Mouse (Mus musculus) intestine, postnatal 0 days (tissue): ENCODE data around the gene 1700023F06Rik. TPM values are rescaled to one million over a fixed set of nuclear protein-coding genes. Genes with fewer than 3 reads are reported as not detected.

Source experiments
- ATAC-seq: fragments of 200-750 bp; cut with Nextera tagmentation; 2 replicates; pipeline ENCODE4 v1.8.0; 2017; ENCODE audit warnings: mild to moderate bottlenecking, moderate TSS enrichment, moderate library complexity
- H3K27ac ChIP-seq: fragments of 300-500 bp; sonication (generic); 2 replicates; pipeline ENCODE4 v1.5.1; 2014; ENCODE audit warnings: mild to moderate bottlenecking, low read depth, low read length, moderate library complexity
- H3K27me3 ChIP-seq: fragments of 300-500 bp; sonication (generic); replicated peaks from 2 replicates; pipeline ENCODE4 v1.6.1; 2014; ENCODE audit warnings: low read length, mixed read lengths; ENCODE audit not compliant: control insufficient read depth, insufficient read depth
- H3K36me3 ChIP-seq: fragments of 300-500 bp; sonication (generic); 2 replicates; pipeline ENCODE4 v1.6.1; 2014; ENCODE audit warnings: mild to moderate bottlenecking, moderate library complexity; ENCODE audit not compliant: control insufficient read depth, insufficient read depth
- H3K4me1 ChIP-seq: fragments of 300-500 bp; sonication (generic); replicated peaks from 2 replicates; pipeline ENCODE4 v1.6.1; 2014; ENCODE audit warnings: antibody characterized with exemption, low read length, mixed read lengths; ENCODE audit not compliant: control insufficient read depth, insufficient read depth
- H3K4me2 ChIP-seq: fragments of 300-500 bp; sonication (generic); replicated peaks from 2 replicates; pipeline ENCODE4 v1.6.1; 2014; ENCODE audit warnings: low read depth, mild to moderate bottlenecking, moderate library complexity
- H3K4me3 ChIP-seq: fragments of 300-500 bp; sonication (generic); 2 replicates; pipeline ENCODE4 v1.5.1; 2014; ENCODE audit warnings: low read depth, low read length
- H3K9ac ChIP-seq: fragments of 300-500 bp; sonication (generic); 2 replicates; pipeline ENCODE4 v1.6.1; 2014; ENCODE audit warnings: mild to moderate bottlenecking, low read depth, low read length
- H3K9me3 ChIP-seq: fragments of 300-500 bp; sonication (generic); 2 replicates; pipeline ENCODE4 v1.6.1; 2016; ENCODE audit warnings: mixed run types; ENCODE audit not compliant: control insufficient read depth
- CTCF ChIP-seq: sonication (generic); IDR thresholded peaks from 2 replicates; pipeline ENCODE4 v1.5.1; 2016; ENCODE audit warnings: low read depth, mild to moderate bottlenecking, control low read depth, antibody characterized with exemption, moderate library complexity
- WGBS: fragments of 180-500 bp; shearing (Covaris S2); extraction: QIAGEN DNeasy Blood & Tissue Kit; methylation state at CpG from one replicate; pipeline ENCODE4 v1.1.7; 2014; 5-methylcytosine and 5-hydroxymethylcytosine counted together
- polyA plus RNA-seq: library from polyadenylated mRNA; unstranded; fragments of >200 nt; fragmentation: Nextera tagmentation; extraction: Ambion mirVana; gene quantifications from 2 replicates; pipeline ENCODE4 v1.2.1, GENCODE M21; 2015

1700023F06Rik gene
- polyA plus RNA-seq, 1 experiment from 2014 or later, result 0.77 TPM

- no peaks in the 10 kb centered on the region; the same call in 1 of the 2 replicates for H3K4me1 ChIP-seq
- H3K4me2 ChIP-seq, result no peak overlapping the region
- no peak overlapping the region for H3K27ac ChIP-seq
- peaks cover 56% of the 10 kb centered on the region for H3K27me3 ChIP-seq
- no peak overlapping the region for H3K9ac ChIP-seq
- no peak for TF ChIP-seq CTCF
- H3K4me3 ChIP-seq, result no peak overlapping the region
- ATAC-seq, result no peak
- no peaks in the 10 kb centered on the region for H3K9me3 ChIP-seq
- H3K36me3 ChIP-seq, result no peaks in the 10 kb centered on the region
- 83% methylated on average over 18 of the region's 18 CpGs for WGBS
These were observed 13.1 kb downstream of the 1700023F06Rik start for GRCm38 (mm10) chr11:103195236-103195635.

GRCm38 (mm10) chr11:103193825-103194168 is 14.6 kb downstream of the 1700023F06Rik start:
- no peak overlapping the region for H3K27ac ChIP-seq

GRCm38 (mm10) chr11:103192956-103193824 is 15.2 kb downstream of the 1700023F06Rik start:
- no peak overlapping the region for H3K9ac ChIP-seq
- peak; percentile 26; the same call in 1 of the 2 replicates for ATAC-seq
- WGBS, result 15% methylated on average over 44 of the region's 44 CpGs

More at GRCm38 (mm10) chr11:103193825-103194168, 14.6 kb downstream of the 1700023F06Rik start:
- TF ChIP-seq CTCF, result no peak
- ATAC-seq, result no peak
- Histone ChIP-seq H3K9me3 (no peaks in the 10 kb centered on the region), H3K4me1 (no peaks in the 10 kb centered on the region), H3K4me2 (no peak overlapping the region), H3K27me3 (peaks cover 43% of the 10 kb centered on the region), H3K9ac (no peak overlapping the region), H3K4me3 (no peak overlapping the region), H3K36me3 (no peaks in the 10 kb centered on the region)
- WGBS, result 59% methylated on average over 9 of the region's 9 CpGs

GRCm38 (mm10) chr11:103192230-103192955 is 16.0 kb downstream of the 1700023F06Rik start:
- no peak for ATAC-seq
- Histone ChIP-seq H3K4me1 (no peaks in the 10 kb centered on the region), H3K4me3 (peak overlapping the region; percentile 18; the same call in 1 of the 2 replicates), H3K36me3 (no peaks in the 10 kb centered on the region), H3K27me3 (peaks cover 31% of the 10 kb centered on the region), H3K27ac (no peak overlapping the region), H3K4me2 (peak overlapping the region; percentile 46), H3K9ac (no peak overlapping the region), H3K9me3 (no peaks in the 10 kb centered on the region)
- TF ChIP-seq CTCF, result no peak
- WGBS, result 35% methylated on average over 28 of the region's 28 CpGs

More at GRCm38 (mm10) chr11:103192956-103193824, 15.2 kb downstream of the 1700023F06Rik start:
- peak; percentile 68 for TF ChIP-seq CTCF
- peak overlapping the region; percentile 18; the same call in 1 of the 2 replicates for H3K4me3 ChIP-seq
- H3K36me3 ChIP-seq, result no peaks in the 10 kb centered on the region
- no peaks in the 10 kb centered on the region for H3K9me3 ChIP-seq
- no peak overlapping the region for H3K27ac ChIP-seq
- H3K4me2 ChIP-seq, result peak overlapping the region; percentile 46
- peaks cover 38% of the 10 kb centered on the region for H3K27me3 ChIP-seq
- no peaks in the 10 kb centered on the region for H3K4me1 ChIP-seq

- TF ChIP-seq CTCF, result peak; percentile 85
- Histone ChIP-seq H3K36me3 (no peaks in the 10 kb centered on the region), H3K4me1 (no peaks in the 10 kb centered on the region), H3K27me3 (no peaks in the 10 kb centered on the region), H3K9ac (no peak overlapping the region), H3K4me2 (no peak overlapping the region), H3K27ac (no peak overlapping the region), H3K4me3 (no peak overlapping the region), H3K9me3 (no peaks in the 10 kb centered on the region)
- 45% methylated on average over 2 of the region's 2 CpGs for WGBS
- no peak for ATAC-seq
These were observed 23.5 kb downstream of the 1700023F06Rik start for GRCm38 (mm10) chr11:103184891-103185290.

- no peaks in the 10 kb centered on the region for H3K27me3 ChIP-seq
- 41% methylated on average over 3 of the region's 3 CpGs for whole genome bisulfite sequencing
- H3K36me3 ChIP-seq, result no peaks in the 10 kb centered on the region
- H3K4me2 ChIP-seq, result no peak overlapping the region
- H3K9me3 ChIP-seq, result no peaks in the 10 kb centered on the region
- no peaks in the 10 kb centered on the region for H3K4me1 ChIP-seq
- no peak overlapping the region for H3K9ac ChIP-seq
- H3K27ac ChIP-seq, result no peak overlapping the region
- H3K4me3 ChIP-seq, result no peak overlapping the region
- no peak for TF ChIP-seq CTCF
- peak; percentile 92 for ATAC-seq
These were observed 26.4 kb downstream of the 1700023F06Rik start for GRCm38 (mm10) chr11:103181911-103182310.
